Mouse (Mus musculus) hindbrain, postnatal 0 days (tissue): ENCODE results near the gene Ttc28. TPM values are rescaled to one million over a fixed set of nuclear protein-coding genes. Genes with fewer than 3 reads are reported as not detected.

Experiments
- ATAC-seq: fragments of 200-750 bp; cut with Nextera tagmentation; 2 replicates; pipeline ENCODE4 v1.8.0; 2017; ENCODE audit warnings: mild to moderate bottlenecking, moderate TSS enrichment, moderate library complexity
- DNase-seq: peaks from one replicate; pipeline ENCODE4 v3.0.0-alpha.2; 2015; ENCODE audit warnings: low spot score
- H3K27ac ChIP-seq: fragments of 300-500 bp; sonication (generic); 2 replicates; pipeline ENCODE4 v1.5.1; 2014; ENCODE audit warnings: mild to moderate bottlenecking
- H3K27me3 ChIP-seq: fragments of 300-500 bp; sonication (generic); 2 replicates; pipeline ENCODE4 v1.6.1; 2014; ENCODE audit warnings: low read length, mixed read lengths; ENCODE audit not compliant: insufficient read depth
- H3K36me3 ChIP-seq: fragments of 300-500 bp; sonication (generic); 2 replicates; pipeline ENCODE4 v1.6.1; 2014; ENCODE audit warnings: low read length, mixed read lengths; ENCODE audit not compliant: insufficient read depth
- H3K4me1 ChIP-seq: fragments of 300-500 bp; sonication (generic); 2 replicates; pipeline ENCODE4 v1.6.1; 2014; ENCODE audit warnings: antibody characterized with exemption, low read length, mixed read lengths; ENCODE audit not compliant: insufficient read depth
- H3K4me2 ChIP-seq: fragments of 300-500 bp; sonication (generic); 2 replicates; pipeline ENCODE4 v1.6.1; 2014; ENCODE audit warnings: low read depth, mild to moderate bottlenecking, low read length, moderate library complexity, mixed read lengths
- H3K4me3 ChIP-seq: fragments of 300-500 bp; sonication (generic); 2 replicates; pipeline ENCODE4 v1.5.1; 2014; ENCODE audit warnings: low read length
- H3K9ac ChIP-seq: fragments of 300-500 bp; sonication (generic); replicated peaks from 2 replicates; pipeline ENCODE4 v1.6.1; 2014; ENCODE audit warnings: mild to moderate bottlenecking, low read length, moderate library complexity, mixed read lengths
- H3K9me3 ChIP-seq: fragments of 300-500 bp; sonication (generic); 2 replicates; pipeline ENCODE4 v1.6.1; 2016; ENCODE audit warnings: low read length, mixed read lengths
- CTCF ChIP-seq: IDR thresholded peaks from 2 replicates; pipeline ENCODE4 v1.5.1; 2016; ENCODE audit warnings: antibody characterized with exemption, control low read depth, low read depth
- WGBS: fragments of 180-500 bp; shearing (Covaris S2); extraction: QIAGEN DNeasy Blood & Tissue Kit; methylation state at CpG from one replicate; pipeline ENCODE4 v1.1.7; 2014; 5-methylcytosine and 5-hydroxymethylcytosine counted together
- polyA plus RNA-seq: library from polyadenylated mRNA; unstranded; fragments of >200 nt; fragmentation: Nextera tagmentation; extraction: Ambion mirVana; gene quantifications from 2 replicates; pipeline ENCODE4 v1.2.1, GENCODE M21; 2015
- total RNA-seq: library from RNA; depleted of rRNA; stranded (reverse); fragments of >200 nt; gene quantifications from 2 replicates; pipeline ENCODE4 v1.2.3, GENCODE M21; 2014

Gene Ttc28
- total and polyA plus RNA-seq, 2 experiments from 2014 or later = 11.1 to 49.8 TPM

- Histone ChIP-seq H3K9me3 (no peaks in the 10 kb centered on the region), H3K4me3 (no peak overlapping the region), H3K27me3 (no peaks in the 10 kb centered on the region), H3K4me2 (no peak overlapping the region), H3K36me3 (no peaks in the 10 kb centered on the region), H3K4me1 (peaks cover 20% of the 10 kb centered on the region), H3K9ac (no peak overlapping the region), H3K27ac (0 out of 2 replicates have a peak overlapping the region, but pooled peaks have one; percentile 11)
- ATAC-seq (no peak), DNase-seq (no peak)
- 69% methylated on average over 6 of the region's 6 CpGs for WGBS
- TF ChIP-seq CTCF = no peak
Measured at GRCm38 (mm10) chr5:111039771-111040170, 160.2 kb downstream of the Ttc28 start.

DNA sequence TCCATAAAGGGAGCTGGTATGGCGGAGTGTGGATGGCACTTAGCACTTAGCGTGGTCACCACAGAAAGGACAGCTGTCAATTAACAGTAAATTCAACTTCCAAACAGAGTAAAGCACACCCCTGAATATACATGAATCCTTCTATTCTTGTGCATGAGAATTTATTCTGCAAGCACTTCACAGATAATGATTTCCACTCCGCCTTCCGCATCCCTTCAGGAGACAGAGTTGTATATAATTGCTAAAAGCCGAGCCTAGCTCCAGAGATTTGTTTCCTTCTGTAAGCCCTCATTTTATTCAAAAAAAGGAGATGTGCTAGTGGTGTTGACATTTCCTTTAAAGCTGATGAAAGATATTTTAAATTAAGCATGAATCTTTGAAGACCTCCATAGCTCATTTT lies 162.3 kb downstream of the Ttc28 start:
- ATAC-seq (no peak), DNase-seq (no peak)
- 77% methylated on average over 5 of the region's 5 CpGs for WGBS

GRCm38 (mm10) chr5:111044193-111044592 lies 164.6 kb downstream of the Ttc28 start:
- no peaks in the 10 kb centered on the region for H3K36me3 ChIP-seq
- H3K27me3 ChIP-seq = no peaks in the 10 kb centered on the region
- H3K4me2 ChIP-seq = no peak overlapping the region
- no peak for TF ChIP-seq CTCF
- H3K4me3 ChIP-seq = no peak overlapping the region
- DNase-seq (no peak), ATAC-seq (no peak)
- 23% methylated on average over 7 of the region's 7 CpGs for WGBS
- H3K27ac ChIP-seq = no peak overlapping the region; the same call in 1 of the 2 replicates
- H3K9me3 ChIP-seq = no peaks in the 10 kb centered on the region
- no peak overlapping the region for H3K9ac ChIP-seq
- H3K4me1 ChIP-seq = peaks cover 34% of the 10 kb centered on the region

More for the DNA sequence above, 162.3 kb downstream of the Ttc28 start:
- Histone ChIP-seq H3K4me3 (no peak overlapping the region), H3K9ac (no peak overlapping the region), H3K4me1 (peaks cover 27% of the 10 kb centered on the region), H3K9me3 (no peaks in the 10 kb centered on the region), H3K27ac (no peak overlapping the region), H3K27me3 (no peaks in the 10 kb centered on the region), H3K4me2 (no peak overlapping the region), H3K36me3 (no peaks in the 10 kb centered on the region)
- TF ChIP-seq CTCF = no peak

GRCm38 (mm10) chr5:111046359-111046758 lies 166.8 kb downstream of the Ttc28 start:
- H3K27ac ChIP-seq = no peak overlapping the region
- no peak overlapping the region for H3K4me3 ChIP-seq
- H3K9me3 ChIP-seq = no peaks in the 10 kb centered on the region
- no peaks in the 10 kb centered on the region for H3K36me3 ChIP-seq
- no peak for TF ChIP-seq CTCF
- WGBS = 77% methylated on average over 6 of the region's 6 CpGs
- H3K9ac ChIP-seq = no peak overlapping the region
- DNase-seq = no peak
- H3K27me3 ChIP-seq = no peaks in the 10 kb centered on the region
- peaks cover 34% of the 10 kb centered on the region for H3K4me1 ChIP-seq
- no peak for ATAC-seq
- H3K4me2 ChIP-seq = no peak overlapping the region

DNA sequence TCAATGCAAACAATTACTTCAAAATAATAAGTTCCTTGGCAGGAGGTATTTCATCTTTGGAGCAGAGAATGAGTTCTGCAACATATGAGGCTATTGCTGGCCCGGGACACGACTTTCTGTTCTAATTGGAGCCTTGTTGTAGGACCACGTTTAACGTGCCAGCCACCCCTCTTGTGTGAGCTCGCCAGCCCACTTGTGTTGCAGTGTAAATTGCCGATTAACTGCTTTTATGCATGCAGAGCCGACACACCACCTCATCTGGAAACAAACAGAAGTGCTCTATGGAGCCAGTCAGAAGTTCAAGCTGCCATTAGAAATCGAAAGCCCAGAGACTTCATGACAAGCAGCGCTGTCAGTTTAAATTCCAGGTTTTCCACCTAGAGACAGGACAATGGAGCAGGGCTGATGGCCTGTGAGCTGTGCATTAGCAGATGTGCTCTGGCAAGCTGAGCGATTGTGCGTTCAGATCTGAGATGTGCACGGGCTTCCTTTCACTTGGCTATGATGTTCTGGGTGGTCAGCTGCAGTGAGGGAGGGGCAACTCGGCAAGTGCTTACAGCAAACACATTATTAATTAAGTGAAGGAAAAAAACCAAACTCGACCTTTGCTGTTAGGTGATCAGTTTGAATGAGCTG lies 167.4 kb downstream of the Ttc28 start:
- peak overlapping the region; percentile 15; the same call in 1 of the 2 replicates for H3K27ac ChIP-seq
- no peak for DNase-seq
- H3K4me1 ChIP-seq = peaks cover 34% of the 10 kb centered on the region
- 0 out of 2 replicates have a peak overlapping the region, but pooled peaks have one; percentile 31 for H3K4me2 ChIP-seq
- H3K9ac ChIP-seq = no peak overlapping the region
- WGBS = 30% methylated on average over 14 of the region's 14 CpGs
- H3K4me3 ChIP-seq = no peak overlapping the region
- no peaks in the 10 kb centered on the region for H3K36me3 ChIP-seq
- no peaks in the 10 kb centered on the region for H3K27me3 ChIP-seq
- TF ChIP-seq CTCF = no peak
- no peaks in the 10 kb centered on the region for H3K9me3 ChIP-seq
- ATAC-seq = no peak

GRCm38 (mm10) chr5:111048036-111048435 lies 168.4 kb downstream of the Ttc28 start:
- no peak for TF ChIP-seq CTCF
- no peak overlapping the region for H3K27ac ChIP-seq
- DNase-seq (no peak), ATAC-seq (no peak)
- no peak overlapping the region for H3K4me2 ChIP-seq
- H3K36me3 ChIP-seq = no peaks in the 10 kb centered on the region
- peaks cover 34% of the 10 kb centered on the region for H3K4me1 ChIP-seq
- H3K27me3 ChIP-seq = no peaks in the 10 kb centered on the region
- no peaks in the 10 kb centered on the region for H3K9me3 ChIP-seq
- no peak overlapping the region for H3K9ac ChIP-seq
- WGBS = 68% methylated on average over 5 of the region's 5 CpGs
- H3K4me3 ChIP-seq = no peak overlapping the region

DNA sequence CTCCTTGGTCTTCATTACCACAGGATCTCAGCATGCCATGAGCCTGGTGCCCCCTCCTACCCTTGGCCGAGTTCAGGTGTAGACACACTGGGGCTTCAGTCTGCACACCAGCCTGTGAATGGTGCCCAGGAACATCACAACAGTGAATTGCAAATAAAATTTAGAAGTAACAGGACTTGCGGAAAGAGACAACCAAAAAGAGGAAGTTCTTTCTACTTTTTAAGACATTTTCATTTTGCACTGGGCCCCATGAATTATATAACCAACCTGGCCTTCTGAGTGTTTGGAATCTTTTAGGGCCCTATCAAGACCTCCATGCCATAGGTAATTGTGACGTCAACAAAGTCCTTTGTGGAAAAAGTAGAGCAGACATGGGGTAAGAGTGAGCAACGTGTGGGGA lies 170.0 kb downstream of the Ttc28 start:
- WGBS = 82% methylated on average over 4 of the region's 4 CpGs
- H3K9ac ChIP-seq = no peak overlapping the region
- H3K27me3 ChIP-seq = no peaks in the 10 kb centered on the region
- DNase-seq = no peak
- no peak for ATAC-seq
- peak overlapping the region; percentile 38; the same call in 1 of the 2 replicates for H3K27ac ChIP-seq
- H3K36me3 ChIP-seq = no peaks in the 10 kb centered on the region
- no peak overlapping the region for H3K4me2 ChIP-seq
- H3K9me3 ChIP-seq = no peaks in the 10 kb centered on the region
- no peak overlapping the region for H3K4me3 ChIP-seq
- no peak for TF ChIP-seq CTCF
- peaks cover 39% of the 10 kb centered on the region for H3K4me1 ChIP-seq
